Mouse (Mus musculus) spleen, postnatal 4 days (tissue): ENCODE data around the gene Gprc6a.

Source experiments
- DNase-seq, 2 experiments: peaks; one replicate each; pipeline ENCODE4 v3.0.0; 2022; ENCODE audit warnings: low spot score in 2 of 2

Gprc6a gene

GRCm38 (mm10) chr10:51631411-51632136 is at the start of gene Gprc6a:
Gene Gprc6a, minus strand, starts transcription at chr10:51631461.
- no peak for DNase-seq

GRCm38 (mm10) chr10:51678251-51678639 is 47.0 kb upstream of the Gprc6a start:
- no peak for DNase-seq

GRCm38 (mm10) chr10:51677548-51678250 is 46.4 kb upstream of the Gprc6a start, which contains the start of gene Rfx6:
Gene Rfx6, plus strand, starts transcription at chr10:51677756.
- no peak for DNase-seq

GRCm38 (mm10) chr10:51672082-51672779 is 41.0 kb upstream of the Gprc6a start:
- no peak for DNase-seq

- DNase-seq, result no peak
These were observed 40.3 kb upstream of the Gprc6a start for GRCm38 (mm10) chr10:51671583-51671982.

- no peak for DNase-seq
These were observed 38.1 kb upstream of the Gprc6a start for GRCm38 (mm10) chr10:51669334-51669733.

- DNase-seq, result no peak
These were observed 26.1 kb upstream of the Gprc6a start for GRCm38 (mm10) chr10:51657324-51657723.

GRCm38 (mm10) chr10:51649506-51650221 is 18.4 kb upstream of the Gprc6a start:
- DNase-seq, result no peak

GRCm38 (mm10) chr10:51621193-51621592 is 10.1 kb downstream of the Gprc6a start:
- no peak for DNase-seq

- DNase-seq, result no peak
These were observed 11.1 kb downstream of the Gprc6a start for GRCm38 (mm10) chr10:51620126-51620525.

- no peak for DNase-seq
These were observed 12.7 kb downstream of the Gprc6a start for GRCm38 (mm10) chr10:51618538-51618937.

- DNase-seq, result no peak
These were observed 16.3 kb downstream of the Gprc6a start for GRCm38 (mm10) chr10:51614826-51615590.

- no peak for DNase-seq
These were observed 17.8 kb downstream of the Gprc6a start for GRCm38 (mm10) chr10:51613421-51613820.

GRCm38 (mm10) chr10:51611969-51612682 is 19.1 kb downstream of the Gprc6a start:
- no peak for DNase-seq

GRCm38 (mm10) chr10:51609741-51610425 is 21.4 kb downstream of the Gprc6a start:
- no peak for DNase-seq

GRCm38 (mm10) chr10:51596928-51597635 is 34.2 kb downstream of the Gprc6a start:
- DNase-seq, result no peak

- no peak for DNase-seq
These were observed 36.0 kb downstream of the Gprc6a start for GRCm38 (mm10) chr10:51595001-51595931.

GRCm38 (mm10) chr10:51591574-51591973 is 39.7 kb downstream of the Gprc6a start:
- no peak for DNase-seq
